Comparison of ENCODE assay signal across 25 mouse cellular contexts in genomic region chr1:134026741-134027140, GRCm38 (mm10). TPM values are rescaled to one million over a fixed set of nuclear protein-coding genes. Genes with fewer than 3 reads are reported as not detected.
DNase-seq lines count a peak whose midpoint lies in the region; ATAC-seq and TF ChIP-seq lines count a peak whose summit lies in the region.
"Had no signal": no experiment of that assay in that cellular context is flagged by ENCODE, and none has a peak within 500 bp of the region (broad histone marks: within the 10 kb centered on the region; RNA-seq: fewer than 3 reads in every experiment).

No protein-coding gene starts in this region.

- no peak overlapping the region for H3K9ac ChIP-seq in forebrain, embryonic 14.5 days (ENCODE audit: low read length)
- no peak overlapping the region for H3K9ac ChIP-seq in forebrain, embryonic 11.5 days (ENCODE audit: low read length)
- H3K9ac ChIP-seq in forebrain, embryonic 16.5 days (replicated peaks; ENCODE audit: low read depth, low read length) = no peak overlapping the region
- H3K9ac ChIP-seq: embryonic facial prominence, embryonic 13.5 days; hindbrain, embryonic 12.5 days; hindbrain, embryonic 15.5 days had no signal

- H3K4me1 ChIP-seq in forebrain, embryonic 14.5 days (ENCODE audit: control insufficient read depth, insufficient read depth, low read length) = no peaks in the 10 kb centered on the region
- H3K4me1 ChIP-seq in forebrain, embryonic 11.5 days (replicated peaks; ENCODE audit: control insufficient read depth, insufficient read depth, low read length) = no peaks in the 10 kb centered on the region; the same call in 1 of the 2 replicates
- H3K4me1 ChIP-seq in forebrain, embryonic 16.5 days (replicated peaks; ENCODE audit: control insufficient read depth, insufficient read depth, low read length) = no peaks in the 10 kb centered on the region
- peaks cover 4% of the 10 kb centered on the region; the same call in 1 of the 2 replicates for H3K4me1 ChIP-seq in thymus, adult 2 months (replicated peaks; ENCODE audit: control insufficient read depth, insufficient read depth, low read length)
- H3K4me1 ChIP-seq: embryonic facial prominence, embryonic 10.5 days; hindbrain, embryonic 12.5 days; hindbrain, embryonic 15.5 days had no signal

- peak; percentile 26; the same call in 1 of the 2 replicates for ATAC-seq in forebrain, embryonic 14.5 days
- ATAC-seq in forebrain, embryonic 11.5 days (replicated peaks; ENCODE audit: low FRiP score) = no peak
- peak; percentile 45 for ATAC-seq in forebrain, embryonic 16.5 days
- ATAC-seq: CD4-positive, CD25-positive, alpha-beta regulatory T cell, adult 4 months; intestine, postnatal 0 days had no signal

- WGBS in forebrain, embryonic 14.5 days = 73% methylated on average over 9 of the region's 9 CpGs
- WGBS in forebrain, embryonic 11.5 days = 80% methylated on average over 9 of the region's 9 CpGs
- whole genome bisulfite sequencing in forebrain, embryonic 16.5 days = 62% methylated on average over 9 of the region's 9 CpGs
- 97% methylated on average over 9 of the region's 9 CpGs for WGBS in thymus, adult 2 months

- H3K9me3 ChIP-seq in forebrain, embryonic 14.5 days (replicated peaks; ENCODE audit: control insufficient read depth, low read length) = no peaks in the 10 kb centered on the region
- no peaks in the 10 kb centered on the region for H3K9me3 ChIP-seq in forebrain, embryonic 11.5 days (ENCODE audit: control insufficient read depth, low read length)
- H3K9me3 ChIP-seq in forebrain, embryonic 16.5 days (ENCODE audit: control insufficient read depth, low read length) = no peaks in the 10 kb centered on the region
- H3K9me3 ChIP-seq: embryonic facial prominence, embryonic 10.5 days; embryonic facial prominence, embryonic 13.5 days; hindbrain, embryonic 12.5 days; hindbrain, embryonic 15.5 days had no signal

- H3K4me3 ChIP-seq in forebrain, embryonic 14.5 days (ENCODE audit: low read depth, low read length) = no peak overlapping the region
- no peak overlapping the region for H3K4me3 ChIP-seq in forebrain, embryonic 11.5 days (ENCODE audit: low read depth, low read length)
- H3K4me3 ChIP-seq in forebrain, embryonic 16.5 days (replicated peaks; ENCODE audit: low read length) = no peak overlapping the region
- no peak overlapping the region for H3K4me3 ChIP-seq in thymus, adult 2 months (ENCODE audit: control insufficient read depth, insufficient read depth, low read length)
- H3K4me3 ChIP-seq: embryonic facial prominence, embryonic 10.5 days; embryonic facial prominence, embryonic 13.5 days; erythroblast, embryonic 14.5 days; heart, adult 2 months; hindbrain, embryonic 12.5 days; hindbrain, embryonic 15.5 days had no signal

- no peaks in the 10 kb centered on the region for H3K27me3 ChIP-seq in forebrain, embryonic 14.5 days (replicated peaks; ENCODE audit: control insufficient read depth, insufficient read depth, low read length)
- no peaks in the 10 kb centered on the region for H3K27me3 ChIP-seq in forebrain, embryonic 11.5 days (ENCODE audit: control insufficient read depth, insufficient read depth, low read length)
- H3K27me3 ChIP-seq in forebrain, embryonic 16.5 days (replicated peaks; ENCODE audit: control insufficient read depth, insufficient read depth, low read length) = no peaks in the 10 kb centered on the region
- H3K27me3 ChIP-seq in thymus, adult 2 months (ENCODE audit: control insufficient read depth, insufficient read depth, low read length) = no peaks in the 10 kb centered on the region
- H3K27me3 ChIP-seq: embryonic facial prominence, embryonic 13.5 days; hindbrain, embryonic 12.5 days; hindbrain, embryonic 15.5 days had no signal

- no peak overlapping the region for H3K27ac ChIP-seq in forebrain, embryonic 14.5 days (ENCODE audit: low read depth, low read length)
- H3K27ac ChIP-seq in forebrain, embryonic 11.5 days (ENCODE audit: low read depth, low read length) = no peak overlapping the region
- H3K27ac ChIP-seq in forebrain, embryonic 16.5 days (ENCODE audit: low read length) = no peak overlapping the region
- H3K27ac ChIP-seq in thymus, adult 2 months (ENCODE audit: control insufficient read depth, insufficient read depth, low read length) = no peak overlapping the region
- H3K27ac ChIP-seq: embryonic facial prominence, embryonic 10.5 days; embryonic facial prominence, embryonic 13.5 days; heart, adult 2 months; hindbrain, embryonic 12.5 days; hindbrain, embryonic 15.5 days had no signal

- no peaks in the 10 kb centered on the region for H3K36me3 ChIP-seq in forebrain, embryonic 14.5 days (ENCODE audit: control insufficient read depth, insufficient read depth, low read length)
- H3K36me3 ChIP-seq in forebrain, embryonic 11.5 days (ENCODE audit: control insufficient read depth, insufficient read depth, low read length) = no peaks in the 10 kb centered on the region
- no peaks in the 10 kb centered on the region for H3K36me3 ChIP-seq in forebrain, embryonic 16.5 days (ENCODE audit: control insufficient read depth, insufficient read depth)
- H3K36me3 ChIP-seq in thymus, adult 2 months (ENCODE audit: control insufficient read depth, insufficient read depth, low read length) = no peaks in the 10 kb centered on the region
- H3K36me3 ChIP-seq: embryonic facial prominence, embryonic 10.5 days; embryonic facial prominence, embryonic 13.5 days; hindbrain, embryonic 12.5 days; hindbrain, embryonic 15.5 days had no signal

- peak; percentile 62 for DNase-seq in forebrain, embryonic 14.5 days (ENCODE audit: low spot score)
- no peak for DNase-seq in forebrain, embryonic 11.5 days (ENCODE audit: low spot score)
- peak; percentile 23 for DNase-seq in right cerebral cortex, adult 18-20 months
- DNase-seq in right cerebral cortex, postnatal 10 days (ENCODE audit: low spot score in 2 of 2) = no peak
- no peak for DNase-seq in thymus, adult 2 months
- DNase-seq in B cell, adult 2 months = no peak
- DNase-seq: adrenal gland, adult 2 months; adrenal gland, postnatal 14 days; cerebellum, adult 11 months; cerebellum, adult 2 months; cerebellum, adult 9-11 months; cerebellum, postnatal 25 days; gastrocnemius, postnatal 10 days; gastrocnemius, postnatal 36 days; heart, adult 2 months; kidney, adult 2 months had no signal

- H3K4me2 ChIP-seq in forebrain, embryonic 14.5 days (ENCODE audit: low read length) = no peak overlapping the region
- no peak overlapping the region for H3K4me2 ChIP-seq in forebrain, embryonic 11.5 days (ENCODE audit: low read depth, low read length, severe bottlenecking)
- H3K4me2 ChIP-seq in forebrain, embryonic 16.5 days (ENCODE audit: low read length) = no peak overlapping the region
- H3K4me2 ChIP-seq: embryonic facial prominence, embryonic 13.5 days; heart, embryonic 11.5 days; hindbrain, embryonic 12.5 days; hindbrain, embryonic 15.5 days had no signal

- TF ChIP-seq CTCF in thymus, adult 2 months (IDR thresholded peaks at IDR 0.05; ENCODE audit: borderline replicate concordance, control insufficient read depth, extremely low read depth, insufficient read depth, low read length, poor library complexity) = no peak

- no peak for TF ChIP-seq POLR2A in thymus, adult 2 months (IDR thresholded peaks at IDR 0.05; ENCODE audit: control insufficient read depth, extremely low read depth, insufficient read depth, low read length, poor library complexity)

RNA-seq across cellular contexts. Expression of gene Fmod, which starts 10.3 kb away (rescaled TPM):
- polyA plus RNA-seq in forebrain, embryonic 14.5 days (2014; fragmentation: Nextera tagmentation; extraction: Ambion mirVana) = 3.3 and 7.7 TPM in 2 replicates
- polyA plus RNA-seq in forebrain, embryonic 11.5 days (2014; fragmentation: Nextera tagmentation; extraction: Ambion mirVana) = 2.2 and 3.6 TPM in 2 replicates
- 7.8 and 12.6 TPM in 2 replicates for polyA plus RNA-seq in forebrain, embryonic 16.5 days (2015; fragmentation: Nextera tagmentation; extraction: Ambion mirVana)
- polyA plus RNA-seq in thymus, adult 2 months (2012; rRNA removed) = 3.5 and 4.4 TPM in 2 replicates
- polyA plus RNA-seq: CD4-positive, CD25-positive, alpha-beta regulatory T cell, adult 4 months; erythroblast, embryonic 14.5 days had no signal

RNA-seq across cellular contexts. Expression of gene Btg2, which starts 52.2 kb away (rescaled TPM):
- polyA plus RNA-seq in forebrain, embryonic 14.5 days (2014; fragmentation: Nextera tagmentation; extraction: Ambion mirVana) = 67.3 and 82.6 TPM in 2 replicates
- 110 TPM in 2 replicates for polyA plus RNA-seq in forebrain, embryonic 11.5 days (2014; fragmentation: Nextera tagmentation; extraction: Ambion mirVana)
- polyA plus RNA-seq in forebrain, embryonic 16.5 days (2015; fragmentation: Nextera tagmentation; extraction: Ambion mirVana) = 56.0 and 66.4 TPM in 2 replicates
- 432 and 481 TPM in 2 replicates for polyA plus RNA-seq in thymus, adult 2 months (2012; rRNA removed)

Comparison
In these comparisons a context has a peak if more than half of its experiments do, and no peak if none do; other contexts are left out.
1. DNase-seq: peak in forebrain, embryonic 14.5 days (single experiment) and right cerebral cortex, adult 18-20 months (single experiment); none in forebrain, embryonic 11.5 days (single experiment), right cerebral cortex, postnatal 10 days (0 of 2), thymus, adult 2 months (single experiment) and B cell, adult 2 months (0 of 2).